Mouse (Mus musculus): ENCODE measurements around the gene Cntf.

DNA sequence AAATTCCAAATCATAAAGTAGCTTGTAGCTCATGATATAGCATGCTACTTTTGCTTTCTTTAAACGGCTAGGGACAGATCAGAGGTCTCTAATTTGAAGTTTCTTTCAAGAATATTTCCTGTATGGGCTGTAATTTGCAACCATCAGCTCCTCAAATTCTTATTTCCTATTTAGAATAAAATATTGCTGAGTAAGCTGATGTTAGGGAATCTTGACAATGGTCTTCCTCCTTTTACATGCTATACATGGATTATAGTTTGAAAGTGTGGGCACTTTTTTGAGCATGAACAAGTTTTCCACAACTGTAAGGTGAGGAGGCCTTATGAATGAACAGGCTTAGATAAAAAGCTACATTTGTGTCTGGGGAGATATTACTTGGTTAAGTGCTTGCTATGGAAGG is 48.5 kb upstream of the Cntf start:
- no peak for TF ChIP-seq CTCF (IDR thresholded peaks at IDR 0.05; ENCODE audit: control insufficient read depth, insufficient read depth, low read length)
- TF ChIP-seq POLR2A (IDR thresholded peaks at IDR 0.05; ENCODE audit: borderline replicate concordance, control insufficient read depth, low read depth, low read length) = no peak
